Mouse (Mus musculus): ENCODE measurements at regions not wholly inside any gene's neighbourhood (a gene's known extent, or its start where the extent isn't known, plus 50 kb on each side); places are given as distances from the start of the nearest gene placed in this dataset.

- no peak for DNase-seq (ENCODE audit: low read depth)
Measured at GRCm38 (mm10) chr15:88202736-88203135, 397.4 kb upstream of the Zdhhc25 start.

GRCm38 (mm10) chr15:88213356-88213755, 386.7 kb upstream of the Zdhhc25 start:
- no peak for DNase-seq (ENCODE audit: low read depth)

- no peak for DNase-seq (ENCODE audit: low read depth)
Measured at GRCm38 (mm10) chr15:88214286-88214685, 385.8 kb upstream of the Zdhhc25 start.

- DNase-seq (ENCODE audit: low read depth): no peak
Measured at GRCm38 (mm10) chr15:88229456-88229855, 370.6 kb upstream of the Zdhhc25 start.

GRCm38 (mm10) chr15:88244606-88245005, 355.5 kb upstream of the Zdhhc25 start:
- DNase-seq (ENCODE audit: low read depth): no peak

- DNase-seq (ENCODE audit: low read depth): no peak
Measured at GRCm38 (mm10) chr15:88245496-88246246, 354.4 kb upstream of the Zdhhc25 start.

- no peak for DNase-seq (ENCODE audit: low read depth)
Measured at GRCm38 (mm10) chr15:88247974-88248625, 352.0 kb upstream of the Zdhhc25 start.

- DNase-seq (ENCODE audit: low read depth): no peak
Measured at GRCm38 (mm10) chr15:88288051-88288450, 312.1 kb upstream of the Zdhhc25 start.

- no peak for DNase-seq (ENCODE audit: low read depth)
Measured at GRCm38 (mm10) chr15:88288696-88289095, 311.4 kb upstream of the Zdhhc25 start.

- no peak for DNase-seq (ENCODE audit: low read depth)
Measured at GRCm38 (mm10) chr15:88290740-88291363, 309.2 kb upstream of the Zdhhc25 start.

GRCm38 (mm10) chr15:88299061-88299460, 301.0 kb upstream of the Zdhhc25 start:
- no peak for DNase-seq (ENCODE audit: low read depth)

GRCm38 (mm10) chr15:88311158-88311557, 288.9 kb upstream of the Zdhhc25 start:
- DNase-seq (ENCODE audit: low read depth): no peak

GRCm38 (mm10) chr15:88314810-88315459, 285.2 kb upstream of the Zdhhc25 start:
- DNase-seq (ENCODE audit: low read depth): no peak

- no peak for DNase-seq (ENCODE audit: low read depth)
Measured at GRCm38 (mm10) chr15:88318048-88318447, 282.1 kb upstream of the Zdhhc25 start.

- no peak for DNase-seq (ENCODE audit: low read depth)
Measured at GRCm38 (mm10) chr15:88319527-88319926, 280.6 kb upstream of the Zdhhc25 start.

- DNase-seq (ENCODE audit: low read depth): no peak
Measured at GRCm38 (mm10) chr15:88323584-88324375, 276.3 kb upstream of the Zdhhc25 start.

- no peak for DNase-seq (ENCODE audit: low read depth)
Measured at GRCm38 (mm10) chr15:88325108-88325507, 275.0 kb upstream of the Zdhhc25 start.

- DNase-seq (ENCODE audit: low read depth): no peak
Measured at GRCm38 (mm10) chr15:88353206-88353605, 246.9 kb upstream of the Zdhhc25 start.

- DNase-seq (ENCODE audit: low read depth): no peak
Measured at GRCm38 (mm10) chr15:88360375-88361035, 239.6 kb upstream of the Zdhhc25 start.

- DNase-seq (ENCODE audit: low read depth): no peak
Measured at GRCm38 (mm10) chr15:88361351-88361750, 238.8 kb upstream of the Zdhhc25 start.

GRCm38 (mm10) chr15:88362966-88363365, 237.1 kb upstream of the Zdhhc25 start:
- DNase-seq (ENCODE audit: low read depth): no peak
